Mouse (Mus musculus): ENCODE measurements around the gene Zglp1.

DNA sequence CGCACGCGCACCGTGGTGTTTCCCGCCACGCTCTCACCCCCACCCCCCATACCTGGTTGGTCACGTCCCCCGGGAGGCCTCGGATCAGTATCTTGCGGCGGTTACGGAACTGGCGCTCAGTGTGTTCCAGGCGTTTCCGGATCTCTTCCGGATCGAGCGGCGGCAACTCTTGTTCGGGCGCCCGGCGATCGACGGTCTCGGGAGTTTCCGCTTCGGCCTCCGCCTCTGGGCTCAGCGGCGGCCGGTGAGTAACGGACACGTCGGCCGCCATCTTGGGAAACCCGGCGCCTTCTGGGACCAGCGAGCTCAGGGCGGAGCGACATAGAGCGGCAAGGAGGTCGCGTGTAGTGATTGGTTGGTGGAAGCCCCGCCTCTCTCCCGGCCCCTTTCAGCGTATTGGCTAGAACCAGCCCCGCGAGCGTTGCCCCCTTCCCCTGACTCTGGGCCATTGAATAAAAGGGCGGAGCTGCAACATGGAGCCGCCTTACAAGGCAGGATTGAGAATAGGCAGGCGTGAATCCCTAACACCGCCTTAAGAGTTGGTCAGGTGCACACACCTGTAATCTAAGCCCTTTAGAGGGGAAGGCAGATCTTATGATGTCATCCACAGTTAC, 24.9 kb upstream of the Zglp1 start, which contains the start of the genes Gm38431 and Raver1:
- TF ChIP-seq EP300 (IDR thresholded peaks at IDR 0.05; ENCODE audit: low read depth), result no peak; the same call in 1 of the 2 replicates
- no peak for TF ChIP-seq CTCF (IDR thresholded peaks at IDR 0.05; ENCODE audit: low read depth)

Measured in liver, embryonic 14.5 days (tissue).